Mouse (Mus musculus) small intestine, adult 2 months (tissue): ENCODE results near the gene Akap13.

ENCODE experiments used
- CTCF ChIP-seq: fragments of 200-500 bp; IDR thresholded peaks from 2 replicates; pipeline ENCODE4 v1.5.1; 2012; ENCODE audit warnings: low read depth, mild to moderate bottlenecking, control low read depth, inconsistent platforms, low read length, moderate library complexity, mixed read lengths; ENCODE audit not compliant: insufficient replicate concordance, insufficient read length; ENCODE audit errors: extremely low read depth
- POLR2A ChIP-seq: fragments of 200-500 bp; IDR thresholded peaks from 2 replicates; pipeline ENCODE4 v1.6.1; 2012; ENCODE audit warnings: low read depth, mild to moderate bottlenecking, control low read depth, inconsistent platforms, low read length, moderate library complexity

DNA sequence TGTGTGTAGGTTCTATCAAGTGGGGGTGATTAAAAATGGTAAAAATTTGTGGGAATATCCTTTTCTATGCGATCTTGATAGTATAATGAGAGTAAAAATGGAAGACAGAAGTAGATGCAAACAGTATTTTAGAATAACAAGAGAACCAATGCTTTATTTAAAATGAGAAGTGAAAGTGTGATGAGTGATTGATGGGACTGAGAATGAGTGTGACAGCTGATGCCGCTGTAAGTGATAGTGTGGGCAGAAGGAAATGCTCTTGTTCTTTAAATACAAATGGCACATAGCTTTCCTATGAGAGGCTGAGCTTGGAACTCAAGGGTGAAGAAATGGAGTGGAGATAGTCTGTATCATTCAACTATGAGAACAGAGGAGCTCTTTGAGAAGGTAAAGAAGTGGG lies 82.2 kb downstream of the Akap13 start:
- no peak for TF ChIP-seq CTCF
- no peak for TF ChIP-seq POLR2A
